Mouse (Mus musculus) neural tube, embryonic 10.5 days (tissue): ENCODE results near the gene 2010111I01Rik.
"Not testable (repeated sequence)": the region's sequence is repeated elsewhere in the genome, so short reads cannot be mapped to it uniquely, and the experiment has no call there.

Experiments
- DNase-seq: peaks from one replicate; pipeline ENCODE4 v3.0.0-alpha.2; 2017; ENCODE audit warnings: low spot score; ENCODE audit errors: extremely low spot score

Gene 2010111I01Rik

DNA sequence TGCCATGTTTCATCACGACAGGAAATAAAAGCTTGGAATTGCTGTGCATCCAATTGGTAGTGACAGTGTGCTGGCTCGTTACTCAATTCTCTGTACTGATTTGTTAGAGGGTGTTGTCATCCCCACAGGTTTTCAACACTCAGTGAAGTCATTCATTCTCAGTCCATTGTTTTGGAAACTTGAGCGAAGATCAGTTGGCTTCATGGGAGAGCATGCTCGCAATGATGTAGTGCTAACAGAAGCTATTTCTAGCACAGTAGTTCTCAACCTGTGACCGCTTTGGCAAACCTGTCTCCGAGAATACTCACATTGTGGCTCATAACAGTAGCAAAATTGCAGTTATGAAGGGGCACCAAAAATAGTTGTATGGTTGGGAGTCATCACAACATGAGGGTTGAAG, 8.7 kb upstream of the 2010111I01Rik start:
- DNase-seq, result no peak

DNA sequence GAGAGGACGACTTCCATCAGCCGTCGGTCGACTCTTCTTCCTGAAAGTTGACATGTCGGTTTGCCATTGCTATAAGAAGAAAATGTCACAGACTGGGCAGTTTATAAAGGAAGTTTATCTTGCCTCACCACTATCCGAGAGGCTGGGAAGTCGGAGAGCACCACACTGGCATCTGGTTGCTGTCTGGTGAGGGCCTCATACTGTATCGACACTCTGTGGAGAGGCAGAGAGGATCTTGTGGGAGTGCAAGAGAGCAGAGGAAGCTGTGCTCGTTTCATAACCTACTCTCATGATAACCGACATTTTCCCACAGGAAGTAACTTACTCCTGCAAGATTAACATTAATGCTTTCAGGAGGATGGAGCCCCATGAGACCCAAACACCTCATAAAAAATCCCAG, 7.9 kb upstream of the 2010111I01Rik start:
- no peak for DNase-seq

DNA sequence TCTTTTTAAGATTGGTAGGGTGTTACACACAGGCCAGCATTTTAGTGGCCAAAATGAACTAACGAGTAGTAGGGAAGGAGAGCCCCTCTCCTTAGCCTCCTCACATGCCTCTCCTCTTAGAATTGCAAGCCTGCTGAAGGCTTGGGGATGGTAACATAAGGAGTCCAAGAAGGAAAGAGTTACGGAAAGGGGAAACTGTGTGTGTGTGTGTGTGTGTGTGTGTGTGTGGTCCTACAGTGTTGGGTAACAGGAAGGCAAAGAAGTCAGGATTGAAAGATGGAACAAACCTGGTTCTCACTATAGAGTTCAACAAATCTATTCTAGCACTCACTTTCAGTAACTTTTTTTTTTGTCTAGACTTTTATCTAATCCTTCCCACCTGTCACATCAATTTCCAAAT, 1.3 kb upstream of the 2010111I01Rik start:
- DNase-seq, result no peak

DNA sequence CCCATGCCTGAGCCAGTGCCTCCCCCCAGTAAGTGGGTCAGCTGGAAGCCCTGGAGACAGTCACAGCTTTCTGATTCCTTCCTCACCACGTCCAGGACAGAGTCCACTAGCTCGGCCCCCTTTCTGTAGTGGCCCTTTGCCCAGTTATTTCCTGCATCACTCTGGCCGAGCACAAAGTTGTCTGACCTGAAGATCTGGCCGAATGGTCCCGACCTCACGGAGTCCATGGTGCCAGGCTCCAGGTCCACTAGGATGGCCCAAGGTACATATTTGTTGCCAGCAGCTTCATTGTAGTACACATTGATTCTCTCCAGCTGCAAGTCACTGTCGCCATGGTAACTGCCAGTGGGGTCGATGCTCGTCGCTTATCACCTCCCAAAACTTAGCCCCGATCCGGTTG, 3.5 kb downstream of the 2010111I01Rik start:
- no peak for DNase-seq

DNA sequence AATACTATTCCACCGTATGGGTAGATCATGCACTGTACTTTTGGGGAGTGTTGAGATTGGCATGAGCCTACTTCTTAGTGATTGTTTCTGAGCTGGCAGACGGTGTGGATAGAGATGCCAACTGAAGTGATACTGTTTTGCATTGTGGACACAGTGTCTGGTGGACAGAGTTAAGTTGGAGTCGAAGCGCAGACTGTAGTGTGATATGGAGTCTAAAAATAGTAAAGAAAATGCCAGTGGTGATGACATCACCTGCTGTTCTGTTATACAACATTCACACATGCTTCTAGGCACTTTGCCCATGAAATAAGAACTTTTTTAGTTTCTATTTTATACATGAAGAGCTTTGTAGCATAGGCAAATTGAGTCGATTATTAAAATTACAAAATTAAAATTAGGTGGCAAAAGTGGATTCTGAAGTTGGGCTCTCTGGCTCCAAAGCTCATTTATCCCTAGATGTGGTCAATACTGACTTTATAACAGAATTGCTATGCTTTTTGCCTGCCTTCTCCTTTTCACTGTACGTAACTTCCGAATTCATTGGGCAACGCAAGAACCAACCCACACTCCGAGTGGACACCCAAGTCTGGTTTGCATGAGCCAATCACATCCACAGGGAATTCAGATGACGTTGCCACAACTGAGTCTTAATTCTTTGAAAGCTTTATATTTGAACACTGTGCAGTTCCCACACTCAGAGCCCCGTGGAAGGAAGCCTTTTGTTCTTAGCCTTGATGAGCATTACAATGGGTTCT, 6.0 kb downstream of the 2010111I01Rik start:
- no peak for DNase-seq

DNA sequence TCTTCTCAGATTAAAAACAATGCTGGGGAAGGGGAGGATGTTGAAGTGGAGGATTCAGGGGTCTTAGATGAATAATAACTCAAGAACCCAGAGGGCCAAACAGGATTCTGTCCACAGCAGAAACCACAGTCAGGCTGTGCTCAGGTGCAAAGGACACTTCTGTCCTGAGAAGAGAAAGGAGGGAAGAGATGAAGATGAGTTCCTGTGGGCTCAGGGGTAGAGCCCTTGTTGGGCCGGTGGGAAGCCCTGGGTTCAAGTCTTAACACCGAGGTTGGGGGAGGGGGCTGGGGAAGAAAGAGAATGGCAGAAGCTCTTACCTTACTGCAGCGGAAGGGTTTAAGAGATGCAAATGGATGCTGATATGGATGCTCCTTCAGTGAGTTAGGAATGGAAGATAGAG, 7.7 kb downstream of the 2010111I01Rik start:
- DNase-seq, result no peak

DNA sequence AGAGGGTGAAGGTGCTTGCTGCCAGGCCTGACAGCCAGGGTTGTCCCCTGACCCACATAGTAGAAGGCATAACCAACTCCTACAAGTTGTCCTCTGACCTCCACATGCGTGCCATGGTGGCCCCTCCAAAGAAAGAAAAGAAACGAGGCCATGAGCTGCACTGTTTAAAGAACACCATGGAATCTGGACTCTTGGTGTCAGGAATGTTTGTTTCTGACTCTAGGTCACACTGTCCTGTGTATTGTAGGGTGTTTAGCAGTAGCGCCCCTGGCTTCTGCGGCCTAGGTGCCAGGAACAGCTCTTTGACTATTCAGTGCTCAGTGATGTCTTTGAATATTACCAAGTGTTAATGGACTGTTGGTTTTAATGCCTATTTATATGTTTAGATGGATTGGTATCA, 8.4 kb downstream of the 2010111I01Rik start:
- no peak for DNase-seq

DNA sequence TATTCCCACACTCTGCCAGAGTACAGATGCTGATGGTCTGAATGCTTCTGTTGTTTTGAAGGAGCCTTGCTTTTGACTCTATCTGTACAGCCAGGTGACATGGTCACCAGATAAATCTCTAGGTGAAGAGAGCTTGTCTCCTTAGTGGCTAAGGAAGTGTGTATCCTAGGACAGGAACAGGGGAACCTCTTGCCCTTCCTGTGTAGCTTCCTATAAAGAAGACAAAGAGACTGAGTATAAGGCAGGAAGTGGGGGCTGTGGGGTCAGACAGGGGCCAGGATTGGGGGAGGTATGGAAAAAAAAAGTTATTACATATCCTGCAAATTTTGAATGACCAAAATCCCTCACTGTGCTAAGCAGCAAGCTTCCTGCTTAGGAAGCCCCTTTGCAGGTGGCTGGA, 13.4 kb downstream of the 2010111I01Rik start:
- DNase-seq, result no peak

DNA sequence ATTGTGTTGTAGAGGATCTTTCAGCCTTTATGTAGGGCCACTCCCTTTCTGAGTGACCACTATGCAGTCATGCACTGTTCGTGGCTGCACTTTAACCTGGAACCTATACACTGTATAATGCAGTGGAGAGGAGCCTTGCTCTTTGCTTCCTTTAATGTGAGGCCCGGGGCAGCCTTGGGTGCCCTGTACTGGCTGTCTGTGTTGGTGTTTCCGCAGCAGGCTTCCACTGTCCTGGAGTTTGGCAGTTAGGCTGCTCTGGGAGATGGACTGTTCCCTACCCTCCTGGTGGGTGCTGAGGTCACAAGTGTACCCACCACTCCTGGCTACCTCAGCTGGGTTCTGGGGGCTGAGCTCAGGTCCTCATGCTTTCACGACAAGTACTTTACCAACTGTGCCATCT, 14.1 kb downstream of the 2010111I01Rik start:
- no peak for DNase-seq

DNA sequence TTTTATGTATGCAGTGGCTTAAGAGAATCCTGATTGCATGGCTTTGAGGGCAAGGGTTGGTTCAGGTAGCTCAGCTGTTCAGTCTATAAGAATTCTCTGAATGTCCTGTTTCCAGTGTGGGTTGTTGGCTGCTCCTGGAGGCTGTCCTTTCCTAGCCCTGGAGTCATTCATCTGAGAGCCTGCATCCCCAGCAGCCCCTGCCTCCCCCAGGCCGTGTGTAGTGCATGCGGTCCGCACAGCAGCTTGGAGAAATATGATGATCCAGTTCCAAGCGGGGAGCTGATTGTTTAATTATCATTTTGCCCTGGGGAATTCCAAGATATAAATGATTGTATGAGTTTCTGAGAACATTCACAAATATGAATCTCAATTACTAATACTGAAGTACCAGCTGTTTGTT, 14.5 kb downstream of the 2010111I01Rik start:
- no peak for DNase-seq

DNA sequence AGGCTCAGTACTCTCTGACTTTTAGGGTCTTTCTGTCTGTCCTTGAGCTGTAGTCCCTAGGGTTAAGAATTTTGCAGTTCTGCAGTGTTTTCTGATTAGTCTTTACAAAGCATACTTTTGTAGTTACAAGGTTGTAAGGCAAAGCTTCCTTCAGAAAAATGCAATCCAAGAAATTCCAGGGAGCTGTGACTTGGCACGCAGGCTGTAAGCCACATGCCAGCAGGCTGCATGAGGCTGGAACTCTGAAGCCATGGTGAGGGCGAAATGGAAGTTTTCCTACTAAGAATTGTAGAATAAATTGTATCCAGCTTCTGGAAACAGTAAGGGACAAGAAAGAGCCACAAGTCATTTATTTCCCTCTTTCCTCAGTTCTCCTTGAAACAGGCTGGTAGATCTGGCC, 15.4 kb downstream of the 2010111I01Rik start:
- DNase-seq, result no peak

DNA sequence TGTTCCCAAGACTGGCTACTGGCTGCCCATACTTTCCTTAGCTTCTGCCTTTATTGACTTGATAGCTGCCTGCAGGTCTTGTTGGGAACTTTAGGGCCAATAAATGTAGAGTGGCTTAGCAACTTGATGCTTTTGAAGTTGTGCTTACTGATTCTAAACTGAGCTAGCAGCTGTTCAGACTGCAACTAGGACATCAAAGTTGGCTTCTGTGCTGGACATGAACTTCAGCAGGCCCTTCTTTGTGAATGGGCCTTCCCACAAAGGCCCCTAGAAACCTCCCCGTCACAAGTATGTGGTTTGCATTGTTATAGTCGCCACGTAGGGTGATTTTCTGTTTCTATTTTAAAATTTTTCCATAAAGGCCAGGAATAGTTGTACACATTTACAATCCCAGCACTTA, 19.8 kb downstream of the 2010111I01Rik start:
- no peak for DNase-seq

DNA sequence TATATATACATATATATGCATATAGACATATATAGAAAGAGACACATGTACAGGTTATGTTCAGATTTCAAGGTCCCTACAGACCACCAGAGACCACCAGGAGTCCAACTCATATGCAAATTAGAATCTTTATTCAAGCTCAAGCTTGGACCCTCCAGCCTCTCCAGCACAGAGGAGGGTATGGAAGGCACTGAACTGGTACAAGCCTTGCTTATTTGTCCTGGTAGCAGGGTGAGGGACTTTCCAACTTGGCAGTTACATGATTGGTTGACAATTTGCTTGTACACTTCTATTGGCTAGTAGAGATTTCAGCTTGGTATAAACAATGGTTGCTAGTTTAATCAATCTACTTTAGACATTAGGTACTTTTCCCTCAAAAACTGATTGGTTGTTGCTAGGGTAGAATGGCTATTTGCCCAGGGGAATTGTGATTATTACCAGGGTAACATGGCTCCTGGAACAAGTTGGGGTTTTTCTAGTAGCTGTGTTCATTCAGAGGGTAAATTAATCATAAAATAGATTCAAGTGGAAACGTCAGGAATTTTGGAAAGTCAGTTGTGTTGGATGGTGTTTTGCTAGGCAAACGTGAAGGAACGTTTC, 25.3 kb downstream of the 2010111I01Rik start:
- no peak for DNase-seq

DNA sequence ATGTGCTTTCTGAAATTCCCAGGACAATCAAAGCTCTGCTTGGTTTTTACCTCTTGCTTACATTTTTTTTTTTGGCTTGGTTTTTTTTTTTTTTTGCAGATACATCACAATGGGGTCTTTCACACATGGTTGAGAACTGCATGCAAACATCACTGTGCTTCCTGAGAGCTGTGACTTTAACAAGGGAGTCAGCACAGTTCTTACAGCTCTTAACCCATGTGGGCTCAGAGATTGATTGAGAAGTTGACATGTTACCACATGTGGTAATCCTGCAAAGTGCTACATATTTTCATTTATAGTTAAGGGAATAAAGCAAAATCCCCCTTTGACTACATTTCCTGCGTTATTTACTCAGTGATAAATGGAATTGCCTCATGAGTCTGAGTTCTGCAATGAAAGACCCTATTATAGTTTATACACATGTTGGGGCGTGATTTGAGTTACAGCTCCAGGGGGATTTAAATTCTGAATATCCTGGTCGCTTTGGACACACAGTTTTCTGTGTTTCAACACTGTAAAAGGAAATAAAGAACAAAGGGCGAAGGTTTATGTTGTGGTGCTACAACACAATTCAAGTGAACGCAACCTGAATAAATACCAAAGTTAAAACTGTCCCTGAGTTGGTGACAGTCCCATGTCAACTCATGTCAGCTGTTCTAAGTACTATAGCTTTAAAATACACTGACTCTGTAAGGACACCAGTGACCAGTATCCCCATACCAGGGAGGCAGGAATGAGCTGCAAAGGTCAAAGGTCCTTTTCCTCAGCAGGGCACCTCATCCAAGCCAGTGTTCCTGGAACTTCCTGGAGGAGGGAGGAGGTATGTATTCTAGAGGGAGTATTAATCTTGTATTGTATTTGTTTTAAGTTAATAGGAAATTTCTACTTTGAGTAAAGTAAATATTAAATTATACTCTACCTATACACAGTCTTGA, 29.1 kb downstream of the 2010111I01Rik start:
- DNase-seq, result no peak

DNA sequence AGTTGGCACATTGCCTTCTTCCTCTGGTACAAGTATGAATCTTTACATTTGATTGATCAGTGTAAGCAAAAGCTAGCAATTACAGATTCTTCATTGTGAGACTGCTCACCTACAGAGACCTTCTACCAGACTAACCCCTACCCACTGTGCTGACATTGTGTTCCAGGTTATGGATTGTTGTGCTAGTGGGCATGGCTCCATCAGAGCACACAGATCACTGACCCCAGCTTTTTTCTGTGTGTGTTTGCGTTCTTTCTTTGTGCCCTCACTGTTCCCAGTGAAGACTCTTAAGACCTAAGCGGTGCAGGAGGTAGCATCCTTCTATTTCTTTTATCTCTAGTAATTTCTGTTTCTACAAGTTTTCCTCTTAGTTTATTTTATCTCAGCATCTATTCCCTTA, 32.1 kb downstream of the 2010111I01Rik start:
- no peak for DNase-seq

DNA sequence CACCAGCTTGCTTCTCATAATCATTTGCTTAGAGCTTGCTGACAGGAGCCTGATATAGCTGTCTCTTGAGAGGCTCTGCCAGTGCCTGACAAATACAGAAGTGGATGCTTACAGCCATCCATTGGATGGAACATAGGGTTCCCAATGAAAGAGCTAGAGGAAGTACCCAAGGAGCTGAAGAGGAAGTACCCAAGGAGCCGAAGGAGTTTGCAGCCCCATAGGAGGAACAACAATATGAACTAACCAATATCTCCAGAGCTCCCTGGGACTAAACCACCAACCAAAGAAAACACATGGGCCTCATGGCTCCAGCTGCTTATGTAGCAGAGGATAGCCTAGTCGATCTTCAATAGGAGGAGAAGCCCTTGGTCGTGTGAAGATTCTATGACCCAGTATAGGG, 42.8 kb downstream of the 2010111I01Rik start:
- DNase-seq, result not testable (repeated sequence)

DNA sequence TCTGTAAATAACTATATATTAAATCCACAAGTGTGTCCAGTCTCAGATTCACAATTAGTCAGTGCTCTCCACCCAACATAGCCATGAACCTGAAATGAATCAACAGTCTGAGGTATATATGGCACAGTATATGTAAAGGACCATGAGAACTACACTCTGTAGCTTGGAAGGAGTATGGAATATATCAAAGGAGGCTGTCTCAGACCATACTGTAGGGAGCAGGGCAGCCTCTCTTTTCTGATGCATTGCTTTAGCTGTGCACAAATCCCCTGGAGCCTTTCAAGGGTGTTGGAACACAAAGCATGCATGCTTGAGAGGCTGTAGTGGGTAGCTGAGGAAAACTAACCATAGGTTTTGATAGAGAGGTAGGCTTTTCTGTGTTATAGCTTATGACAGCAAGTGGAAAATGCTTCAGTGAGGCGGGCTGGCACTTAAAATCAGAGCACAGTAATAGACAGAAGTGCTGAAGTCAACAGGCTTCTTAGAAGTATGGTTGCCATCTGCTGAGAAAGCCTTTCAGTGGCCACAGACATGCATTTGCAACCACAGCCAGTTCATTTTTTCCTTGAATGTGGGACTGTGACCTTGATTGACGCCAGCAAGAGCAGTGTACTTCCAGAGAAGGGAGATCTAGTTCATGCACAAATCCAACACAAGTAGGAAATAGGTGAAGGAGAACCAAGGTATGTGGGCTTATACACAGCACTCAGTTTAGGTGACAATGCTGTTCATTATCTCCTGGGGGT, 45.8 kb downstream of the 2010111I01Rik start:
- DNase-seq, result no peak

DNA sequence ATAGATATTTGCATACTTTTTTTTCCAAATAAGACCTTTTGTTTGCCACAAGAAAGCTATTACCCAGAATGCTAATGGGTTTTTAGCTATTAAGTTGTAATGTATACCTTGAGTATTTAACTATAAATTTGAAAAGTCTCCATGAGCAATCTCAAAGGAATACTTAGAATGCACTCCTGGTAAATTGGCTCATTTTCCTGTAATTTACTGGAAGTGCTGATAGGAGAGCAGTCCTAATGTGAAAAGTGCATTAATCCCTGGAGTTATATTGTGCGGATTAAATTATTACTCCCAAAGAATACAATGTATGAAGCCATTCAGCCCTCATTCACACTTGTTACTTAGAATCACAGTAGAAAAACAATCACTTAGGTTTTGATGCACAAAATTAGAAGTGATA, 49.7 kb downstream of the 2010111I01Rik start:
- DNase-seq, result no peak

DNA sequence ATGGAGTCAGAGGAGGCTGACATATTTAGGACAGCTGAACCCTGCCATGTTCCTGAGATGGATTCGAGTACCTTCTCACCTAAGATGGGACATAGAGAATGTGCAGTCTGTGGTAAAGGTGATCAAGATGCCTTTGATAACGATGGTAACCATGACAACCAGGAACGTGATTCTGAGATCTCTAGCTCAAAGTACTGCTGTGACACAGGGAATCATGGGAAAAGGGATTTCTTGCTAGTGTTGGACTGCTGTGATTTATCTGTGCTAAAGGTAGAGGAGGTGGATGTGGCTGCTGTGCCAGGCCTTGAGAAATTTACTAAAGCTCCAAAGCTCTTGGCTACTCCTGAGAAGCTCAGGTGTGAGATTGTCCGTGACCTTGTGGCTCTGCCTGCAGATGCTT, 50.7 kb downstream of the 2010111I01Rik start:
- DNase-seq, result no peak

DNA sequence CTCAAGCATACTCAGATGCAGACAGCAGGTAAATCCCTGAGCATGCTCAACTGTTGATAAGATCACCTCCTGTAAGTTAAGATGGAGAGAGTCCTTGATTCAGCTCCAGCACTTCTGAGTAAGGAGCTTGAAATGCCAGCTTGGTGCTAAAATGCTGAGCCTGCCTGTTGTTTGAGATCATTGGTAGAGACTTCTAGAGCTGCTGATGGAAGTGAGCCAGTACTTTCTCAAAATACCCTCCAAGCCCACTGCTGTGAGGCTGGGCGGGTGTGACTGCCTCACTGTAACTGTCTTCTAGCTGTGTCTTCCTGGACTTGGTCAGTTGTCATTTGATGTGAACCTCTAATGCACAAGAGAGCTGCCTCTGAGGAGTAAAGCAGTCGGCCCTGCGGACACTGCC, 51.4 kb downstream of the 2010111I01Rik start:
- no peak for DNase-seq
